Mouse (Mus musculus) heart, embryonic 11.5 days (tissue): Measurements from ENCODE around the gene Sh3bgr. TPM values are rescaled to one million over a fixed set of nuclear protein-coding genes. Genes with fewer than 3 reads are reported as not detected.

Experiments
- ATAC-seq: fragments of 200-750 bp; cut with Nextera tagmentation; replicated peaks from 2 replicates; pipeline ENCODE4 v1.8.0; 2017; ENCODE audit warnings: moderate library complexity; ENCODE audit not compliant: insufficient number of reproducible peaks, low FRiP score, low TSS enrichment
- H3K27ac ChIP-seq: fragments of 300-500 bp; sonication (generic); 2 replicates; pipeline ENCODE4 v1.5.1; 2014; ENCODE audit warnings: mild to moderate bottlenecking, low read depth, low read length
- H3K27me3 ChIP-seq: fragments of 300-500 bp; sonication (generic); 2 replicates; pipeline ENCODE4 v1.6.1; 2014; ENCODE audit warnings: mild to moderate bottlenecking, low read length, mixed read lengths; ENCODE audit not compliant: control insufficient read depth, insufficient read depth
- H3K36me3 ChIP-seq: fragments of 300-500 bp; sonication (generic); 2 replicates; pipeline ENCODE4 v1.6.1; 2014; ENCODE audit warnings: mild to moderate bottlenecking, low read length, moderate library complexity, mixed read lengths; ENCODE audit not compliant: control insufficient read depth, insufficient read depth
- H3K4me1 ChIP-seq: fragments of 300-500 bp; sonication (generic); 2 replicates; pipeline ENCODE4 v1.6.1; 2014; ENCODE audit warnings: low read length; ENCODE audit not compliant: control insufficient read depth, insufficient read depth
- H3K4me2 ChIP-seq: fragments of 300-500 bp; sonication (generic); 2 replicates; pipeline ENCODE4 v1.6.1; 2014; ENCODE audit warnings: mild to moderate bottlenecking, moderate library complexity
- H3K4me3 ChIP-seq: fragments of 300-500 bp; sonication (generic); 2 replicates; pipeline ENCODE4 v1.5.1; 2014; ENCODE audit warnings: low read depth, low read length
- H3K9ac ChIP-seq: fragments of 300-500 bp; sonication (generic); 2 replicates; pipeline ENCODE4 v1.6.1; 2014; ENCODE audit warnings: mild to moderate bottlenecking, low read depth, low read length, moderate library complexity
- H3K9me3 ChIP-seq: fragments of 300-500 bp; sonication (generic); replicated peaks from 2 replicates; pipeline ENCODE4 v1.6.1; 2016; ENCODE audit warnings: low read length; ENCODE audit not compliant: control insufficient read depth
- WGBS: fragments of 180-500 bp; shearing (Covaris S2); extraction: QIAGEN DNeasy Blood & Tissue Kit; methylation state at CpG from one replicate; pipeline ENCODE4 v1.1.7; 2014; ENCODE audit not compliant: insufficient replicate concordance; 5-methylcytosine and 5-hydroxymethylcytosine counted together
- polyA plus RNA-seq: library from polyadenylated mRNA; unstranded; fragments of >200 nt; fragmentation: Nextera tagmentation; extraction: Ambion mirVana; gene quantifications from 2 replicates; pipeline ENCODE4 v1.2.1, GENCODE M21; 2014

Gene Sh3bgr
- polyA plus RNA-seq, 1 experiment from 2014 or later, result 664 TPM

GRCm38 (mm10) chr16:96191531-96192506 lies 8.4 kb upstream of the Sh3bgr start, which contains the start of gene Lca5l:
Gene Lca5l, minus strand, starts transcription at chr16:96192271.
- Histone ChIP-seq H3K4me2 (peak within 1 kb of the TSS; percentile 94), H3K9ac (peak within 1 kb of the TSS; percentile 84), H3K9me3 (no peaks in the 10 kb centered on the region), H3K27ac (peak within 1 kb of the TSS; percentile 84), H3K27me3 (no peaks in the 10 kb centered on the region), H3K4me1 (0 out of 2 replicates have a peak, but pooled peaks cover 3% of the 10 kb centered on the region), H3K4me3 (peak within 1 kb of the TSS; percentile 96), H3K36me3 (no peaks in the 10 kb centered on the region)
- WGBS, result under 1% methylated on average over 77 of the region's 77 CpGs
- peak; percentile 97 for ATAC-seq

GRCm38 (mm10) chr16:96200702-96201028 lies 415 bp downstream of the Sh3bgr start:
- Histone ChIP-seq H3K27me3 (no peaks in the 10 kb centered on the region), H3K9me3 (no peaks in the 10 kb centered on the region), H3K4me1 (peaks cover 16% of the 10 kb centered on the region), H3K9ac (peak overlapping the region; percentile 87), H3K27ac (peak overlapping the region; percentile 99), H3K4me2 (peak overlapping the region; percentile 67), H3K36me3 (no peaks in the 10 kb centered on the region), H3K4me3 (peak overlapping the region; percentile 52)
- ATAC-seq, result peak; percentile 51; the same call in 1 of the 2 replicates
- 28% methylated on average over 9 of the region's 9 CpGs for WGBS

GRCm38 (mm10) chr16:96201485-96202232 lies 1.4 kb downstream of the Sh3bgr start:
- Histone ChIP-seq H3K9ac (peak overlapping the region; percentile 87), H3K4me3 (peak overlapping the region; percentile 52), H3K4me1 (peaks cover 23% of the 10 kb centered on the region), H3K9me3 (no peaks in the 10 kb centered on the region), H3K27ac (peak overlapping the region; percentile 99), H3K36me3 (no peaks in the 10 kb centered on the region), H3K27me3 (no peaks in the 10 kb centered on the region), H3K4me2 (peak overlapping the region; percentile 67)
- WGBS, result 40% methylated on average over 11 of the region's 11 CpGs
- no peak for ATAC-seq

- no peak overlapping the region for H3K4me3 ChIP-seq
- no peaks in the 10 kb centered on the region; the same call in 1 of the 2 replicates for H3K36me3 ChIP-seq
- no peak overlapping the region for H3K9ac ChIP-seq
- WGBS, result 55% methylated on average over 10 of the region's 10 CpGs
- H3K27ac ChIP-seq, result peak overlapping the region; percentile 90
- no peak overlapping the region for H3K4me2 ChIP-seq
- H3K27me3 ChIP-seq, result no peaks in the 10 kb centered on the region
- peaks cover 43% of the 10 kb centered on the region for H3K4me1 ChIP-seq
- H3K9me3 ChIP-seq, result no peaks in the 10 kb centered on the region
- ATAC-seq, result no peak
Observed at GRCm38 (mm10) chr16:96209789-96210188, 9.5 kb downstream of the Sh3bgr start.

- ATAC-seq, result no peak
- no peak overlapping the region for H3K4me2 ChIP-seq
- H3K36me3 ChIP-seq, result no peaks in the 10 kb centered on the region; the same call in 1 of the 2 replicates
- H3K4me1 ChIP-seq, result peaks cover 37% of the 10 kb centered on the region
- H3K4me3 ChIP-seq, result no peak overlapping the region
- 36% methylated on average over 7 of the region's 7 CpGs for WGBS
- H3K27ac ChIP-seq, result peak overlapping the region; percentile 90
- no peaks in the 10 kb centered on the region for H3K9me3 ChIP-seq
- H3K27me3 ChIP-seq, result no peaks in the 10 kb centered on the region
- no peak overlapping the region; the same call in 1 of the 2 replicates for H3K9ac ChIP-seq
Observed at GRCm38 (mm10) chr16:96210856-96211255, 10.6 kb downstream of the Sh3bgr start.

GRCm38 (mm10) chr16:96213027-96213426 lies 12.8 kb downstream of the Sh3bgr start:
- Histone ChIP-seq H3K4me1 (peaks cover 24% of the 10 kb centered on the region), H3K9me3 (no peaks in the 10 kb centered on the region), H3K27me3 (no peaks in the 10 kb centered on the region), H3K4me2 (no peak overlapping the region), H3K27ac (peak overlapping the region; percentile 90), H3K36me3 (no peaks in the 10 kb centered on the region; the same call in 1 of the 2 replicates), H3K4me3 (no peak overlapping the region), H3K9ac (no peak overlapping the region)
- 54% methylated on average over 4 of the region's 4 CpGs for WGBS
- ATAC-seq, result peak; percentile 69

GRCm38 (mm10) chr16:96221491-96221890 lies 21.2 kb downstream of the Sh3bgr start:
- H3K4me2 ChIP-seq, result no peak overlapping the region
- no peaks in the 10 kb centered on the region for H3K27me3 ChIP-seq
- H3K9ac ChIP-seq, result no peak overlapping the region
- H3K27ac ChIP-seq, result no peak overlapping the region
- no peak overlapping the region for H3K4me3 ChIP-seq
- no peak for ATAC-seq
- 58% methylated on average over 5 of the region's 5 CpGs for WGBS
- no peaks in the 10 kb centered on the region for H3K4me1 ChIP-seq
- H3K9me3 ChIP-seq, result no peaks in the 10 kb centered on the region
- H3K36me3 ChIP-seq, result no peaks in the 10 kb centered on the region; the same call in 1 of the 2 replicates

GRCm38 (mm10) chr16:96221959-96222358 lies 21.7 kb downstream of the Sh3bgr start:
- Histone ChIP-seq H3K4me3 (no peak overlapping the region), H3K4me1 (no peaks in the 10 kb centered on the region), H3K9ac (no peak overlapping the region), H3K9me3 (no peaks in the 10 kb centered on the region), H3K36me3 (peaks cover under 1% of the 10 kb centered on the region; the same call in 1 of the 2 replicates), H3K27ac (no peak overlapping the region), H3K4me2 (no peak overlapping the region), H3K27me3 (no peaks in the 10 kb centered on the region)
- WGBS, result 67% methylated on average over 3 of the region's 3 CpGs
- no peak for ATAC-seq
